Mouse (Mus musculus) frontal cortex, adult 2 months (tissue): ENCODE results near the gene Rwdd3. TPM values are rescaled to one million over a fixed set of nuclear protein-coding genes. Genes with fewer than 3 reads are reported as not detected.

Experiments
- polyA plus RNA-seq: library from polyadenylated mRNA; depleted of rRNA; stranded (reverse); fragments of >200 nt; gene quantifications from 2 replicates; pipeline ENCODE4 v1.2.3, GENCODE M21; 2012; rRNA removed

Rwdd3 gene
- polyA plus RNA-seq, 1 experiment, result 7.2 TPM

Other genes with a start within 250 kb of the Rwdd3 start
- gene Tmem56, start 111.4 kb upstream of the Rwdd3 start, polyA plus RNA-seq, result 16.7 and 16.9 TPM in 2 replicates
- 14.5 and 15.2 TPM in 2 replicates for gene Alg14, start 120.1 kb upstream of the Rwdd3 start, polyA plus RNA-seq